Mouse (Mus musculus) inflammation-experienced regulatory T-cells, adult 6 months (primary cell): ENCODE results near the gene Acsl5. TPM values are rescaled to one million over a fixed set of nuclear protein-coding genes. Genes with fewer than 3 reads are reported as not detected.

Source experiments
- ATAC-seq: one replicate; pipeline ENCODE4 v1.8.0; 2017
- polyA plus RNA-seq, 3 experiments: library from polyadenylated mRNA; unstranded; fragments of 100-300 nt; shearing (Covaris generic); gene quantifications; one replicate each; pipeline ENCODE4 v1.2.1; 2017

The Acsl5 gene
- polyA plus RNA-seq: 100 to 1,000 TPM in 1 of 3 experiments, 10 to 100 TPM in 2; 48.2 to 133 (median 87.2) TPM

GRCm38 (mm10) chr19:55251383-55252124 is at the start of gene Acsl5:
Acsl5 (plus strand) TSS chr19:55251938.
- ATAC-seq: no peak

DNA sequence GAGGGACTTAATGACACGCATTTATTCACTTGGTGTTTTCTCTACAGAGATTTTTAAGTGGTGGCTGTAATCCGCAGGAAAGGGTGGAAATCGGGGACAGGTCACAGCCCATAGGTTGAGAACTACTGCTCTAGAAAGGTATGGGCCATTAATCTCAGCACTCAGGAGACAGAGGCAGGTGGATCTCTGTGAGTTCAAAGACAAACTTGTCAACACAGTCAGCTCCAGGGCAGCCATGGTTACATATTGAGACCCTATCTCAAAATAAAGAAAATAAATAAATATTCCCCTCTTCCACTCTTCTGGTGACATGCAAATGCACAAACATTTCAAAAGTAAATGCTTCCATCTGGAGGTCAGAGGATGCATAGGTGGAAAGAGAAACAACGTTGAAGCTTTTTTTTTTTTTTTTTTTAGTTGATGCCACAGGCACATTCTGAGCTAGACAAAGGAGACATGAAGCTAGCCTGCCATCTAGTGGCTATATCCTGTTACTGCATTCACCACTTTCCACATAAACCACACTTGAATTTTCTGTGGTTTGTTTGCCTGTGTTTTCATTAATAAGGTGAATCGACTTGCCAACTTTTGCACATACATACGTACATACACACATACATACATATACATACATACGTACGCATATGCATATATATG is 45.1 kb upstream of the Acsl5 start:
- peak; percentile 48 for ATAC-seq

GRCm38 (mm10) chr19:55207205-55207604 is 44.5 kb upstream of the Acsl5 start:
- ATAC-seq: no peak

DNA sequence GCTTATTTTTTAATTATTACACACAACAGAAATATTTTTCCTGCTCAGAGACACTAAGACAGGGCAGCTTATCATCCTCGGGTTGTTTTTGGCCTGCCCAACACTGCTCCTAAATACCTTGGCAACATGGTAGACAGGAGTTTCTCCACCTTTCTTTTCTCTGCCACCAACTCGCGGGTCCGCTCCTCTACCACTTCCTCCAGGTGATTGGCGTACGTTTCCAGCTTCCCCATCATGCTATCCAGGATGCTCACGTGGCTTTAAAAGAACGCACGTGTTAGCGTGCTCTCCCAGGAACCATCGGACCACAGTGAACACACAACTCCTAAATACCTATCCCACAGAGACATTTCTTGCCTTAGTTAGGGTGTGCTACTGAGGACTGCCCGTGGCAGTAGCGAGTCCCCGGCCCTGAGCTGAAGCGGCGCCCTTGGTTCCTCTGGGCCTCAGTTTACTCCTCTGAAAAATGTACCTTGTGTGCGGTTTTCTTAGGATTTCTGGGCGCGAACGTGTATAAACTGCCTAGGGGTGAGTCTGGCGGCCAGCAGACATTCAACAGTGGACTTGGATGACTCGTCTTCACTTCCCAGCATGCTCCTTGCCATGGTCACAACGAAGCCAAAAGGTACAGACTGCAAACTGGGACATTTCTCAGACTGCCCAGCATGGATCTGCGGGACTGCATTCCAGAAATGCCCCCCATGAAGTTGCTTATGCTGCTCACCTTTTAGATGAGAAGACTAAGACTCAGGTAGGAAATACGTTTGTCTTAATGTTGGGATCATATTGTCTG is 43.8 kb upstream of the Acsl5 start:
- ATAC-seq: no peak

DNA sequence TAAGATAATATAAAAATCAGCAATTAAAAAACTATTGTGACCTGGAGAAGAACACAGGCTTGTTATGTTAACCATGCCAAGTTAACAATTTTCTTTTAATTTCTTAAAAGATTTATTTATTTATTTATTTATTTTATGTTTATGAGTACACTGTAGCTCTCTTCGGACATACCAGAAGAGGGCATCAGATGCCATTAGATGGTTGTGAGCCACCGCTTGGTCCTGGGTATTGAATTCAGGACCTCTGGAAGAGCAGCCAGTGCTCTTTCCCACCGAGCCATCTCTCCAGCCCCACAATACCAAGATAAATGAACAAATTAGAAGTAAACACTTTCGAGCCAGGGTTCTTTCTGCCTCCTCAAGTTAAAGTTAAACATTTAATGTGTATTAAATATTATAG is 43.1 kb upstream of the Acsl5 start:
- no peak for ATAC-seq

GRCm38 (mm10) chr19:55209084-55209483 is 42.7 kb upstream of the Acsl5 start:
- no peak for ATAC-seq

DNA sequence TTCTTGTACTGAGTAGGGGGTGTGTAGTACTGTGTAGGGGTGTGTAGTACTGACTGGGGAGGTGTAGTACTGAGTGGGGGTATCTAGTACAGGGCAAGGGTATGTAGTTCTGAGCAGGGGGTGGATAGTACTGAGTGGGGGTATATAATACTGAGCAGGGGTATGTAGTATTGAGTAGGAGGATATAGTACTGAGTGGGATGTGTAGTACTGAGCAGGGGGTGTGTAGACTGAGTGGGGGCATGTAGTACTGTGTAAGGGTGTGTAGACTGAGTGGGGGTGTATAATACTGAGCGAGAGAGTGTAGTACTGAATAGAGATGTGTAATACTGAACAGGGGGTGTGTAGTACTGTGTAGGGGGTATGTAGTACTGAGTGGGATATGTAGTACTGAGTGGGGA is 40.0 kb upstream of the Acsl5 start:
- no peak for ATAC-seq

GRCm38 (mm10) chr19:55213617-55214340 is 38.0 kb upstream of the Acsl5 start:
- no peak for ATAC-seq

GRCm38 (mm10) chr19:55216876-55217275 is 34.9 kb upstream of the Acsl5 start:
- no peak for ATAC-seq

DNA sequence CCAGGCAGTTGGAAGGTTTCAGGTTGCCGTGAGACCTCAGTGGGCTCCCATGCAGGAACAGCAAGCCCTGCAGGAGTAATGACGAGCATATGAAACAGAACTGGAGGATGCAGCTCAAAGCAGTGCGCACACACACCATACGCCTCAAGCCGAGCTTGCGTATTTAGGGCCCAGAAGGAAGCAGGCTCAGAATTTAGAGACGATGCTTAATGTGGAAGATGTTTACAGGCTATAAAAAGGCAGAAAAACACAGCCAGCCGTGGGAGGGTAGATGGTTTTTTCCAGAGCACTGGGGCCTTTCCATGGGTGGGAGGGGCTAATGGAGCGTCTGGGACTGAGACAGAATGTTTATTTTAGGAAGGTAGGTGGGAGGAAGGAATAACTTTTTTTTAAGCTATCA is 34.4 kb upstream of the Acsl5 start:
- no peak for ATAC-seq

GRCm38 (mm10) chr19:55218192-55218739 is 33.5 kb upstream of the Acsl5 start:
- peak; percentile 90 for ATAC-seq

GRCm38 (mm10) chr19:55218741-55219221 is 33.0 kb upstream of the Acsl5 start:
- no peak for ATAC-seq

- no peak for ATAC-seq
Observed at GRCm38 (mm10) chr19:55219359-55219758, 32.4 kb upstream of the Acsl5 start.

- no peak for ATAC-seq
Observed at GRCm38 (mm10) chr19:55221208-55221607, 30.5 kb upstream of the Acsl5 start.

- ATAC-seq: no peak
Observed at GRCm38 (mm10) chr19:55222268-55222667, 29.5 kb upstream of the Acsl5 start.

DNA sequence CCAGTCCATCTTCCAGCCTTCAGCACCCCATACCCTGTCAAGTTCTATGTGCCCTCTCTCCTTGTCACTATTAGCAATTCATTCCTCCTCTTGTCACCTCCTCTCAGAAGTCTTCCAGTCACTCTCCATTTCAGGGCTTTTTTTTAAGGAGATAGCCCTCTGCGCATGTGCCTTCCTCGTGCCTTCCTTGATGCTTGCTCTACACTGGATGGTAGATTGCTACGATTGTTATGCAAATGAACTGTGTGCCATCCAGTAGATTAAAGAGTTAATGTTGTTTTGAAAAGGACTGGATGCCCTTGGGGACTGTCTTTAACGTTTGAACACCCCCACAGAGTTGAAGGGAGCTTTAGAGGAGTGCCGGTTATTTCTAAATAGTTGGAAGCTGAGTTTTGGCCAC is 25.1 kb upstream of the Acsl5 start:
- no peak for ATAC-seq

GRCm38 (mm10) chr19:55227135-55227534 is 24.6 kb upstream of the Acsl5 start:
- no peak for ATAC-seq

GRCm38 (mm10) chr19:55231081-55231480 is 20.7 kb upstream of the Acsl5 start:
- no peak for ATAC-seq

GRCm38 (mm10) chr19:55232136-55232535 is 19.6 kb upstream of the Acsl5 start:
- no peak for ATAC-seq

- no peak for ATAC-seq
Observed at GRCm38 (mm10) chr19:55236026-55236425, 15.7 kb upstream of the Acsl5 start.

- ATAC-seq: no peak
Observed at GRCm38 (mm10) chr19:55236564-55236963, 15.2 kb upstream of the Acsl5 start.

- ATAC-seq: no peak
Observed at GRCm38 (mm10) chr19:55239766-55240426, 11.8 kb upstream of the Acsl5 start.
